Mouse (Mus musculus) gastrocnemius, adult 2 months (tissue): ENCODE results near the gene B4galt5. TPM values are rescaled to one million over a fixed set of nuclear protein-coding genes. Genes with fewer than 3 reads are reported as not detected.

Experiments used
- DNase-seq: peaks from one replicate; pipeline ENCODE4 v3.0.0; 2022
- H3K27ac ChIP-seq: fragments of 200-600 bp; 2 replicates; pipeline ENCODE4 v1.8.1; 2022; ENCODE audit warnings: mild to moderate bottlenecking
- H3K4me3 ChIP-seq: fragments of 200-600 bp; 2 replicates; pipeline ENCODE4 v1.8.1; 2022; ENCODE audit warnings: mild to moderate bottlenecking, moderate library complexity
- CTCF ChIP-seq: fragments of 200-600 bp; IDR thresholded peaks from 2 replicates; pipeline ENCODE4 v1.8.1; 2022; ENCODE audit warnings: antibody characterized with exemption, mild to moderate bottlenecking, moderate library complexity
- intact Hi-C: fragments of 180-260 bp; cut with DNase I; formaldehyde crosslinking; loops from one replicate; pipeline ENCODE4 v1.15.1; 2025
- total RNA-seq, 2 experiments: library from RNA; stranded (reverse); gene quantifications; 2 replicates each; pipeline ENCODE4 v1.2.3; 2021

B4galt5 gene
- total RNA-seq, 2 experiments from 2014 or later = 7.8 to 10.6 TPM

GRCm38 (mm10) chr2:167321372-167321771 lies 27.6 kb downstream of the B4galt5 start:
- no peak overlapping the region for H3K27ac ChIP-seq
- TF ChIP-seq CTCF = no peak
- intact Hi-C loops = no loop called here

DNA sequence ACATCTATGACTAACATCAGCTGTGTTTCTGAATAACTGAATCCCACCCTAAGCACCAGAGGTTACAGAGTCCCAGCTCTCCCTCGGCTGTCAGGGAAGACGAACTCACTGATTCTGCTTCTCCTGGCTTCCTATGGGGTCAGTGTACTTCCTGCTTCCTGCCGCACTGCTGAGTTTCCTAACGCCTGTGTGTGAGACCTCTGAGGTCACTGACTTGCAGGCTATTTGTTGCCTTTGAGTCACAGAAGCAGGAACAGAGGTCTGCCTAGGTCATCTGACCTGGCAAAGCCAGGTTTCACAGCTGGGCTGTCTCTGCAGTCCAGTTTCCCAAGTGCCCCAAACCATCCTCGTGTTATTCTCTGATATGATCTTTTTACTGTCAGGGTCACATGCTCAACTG lies 30.0 kb downstream of the B4galt5 start:
- intact Hi-C loops = no loop called here
- peak overlapping the region; percentile 48 for H3K4me3 ChIP-seq

More at GRCm38 (mm10) chr2:167321372-167321771, 27.6 kb downstream of the B4galt5 start:
- no peak for DNase-seq
- no peak overlapping the region for H3K4me3 ChIP-seq

DNA sequence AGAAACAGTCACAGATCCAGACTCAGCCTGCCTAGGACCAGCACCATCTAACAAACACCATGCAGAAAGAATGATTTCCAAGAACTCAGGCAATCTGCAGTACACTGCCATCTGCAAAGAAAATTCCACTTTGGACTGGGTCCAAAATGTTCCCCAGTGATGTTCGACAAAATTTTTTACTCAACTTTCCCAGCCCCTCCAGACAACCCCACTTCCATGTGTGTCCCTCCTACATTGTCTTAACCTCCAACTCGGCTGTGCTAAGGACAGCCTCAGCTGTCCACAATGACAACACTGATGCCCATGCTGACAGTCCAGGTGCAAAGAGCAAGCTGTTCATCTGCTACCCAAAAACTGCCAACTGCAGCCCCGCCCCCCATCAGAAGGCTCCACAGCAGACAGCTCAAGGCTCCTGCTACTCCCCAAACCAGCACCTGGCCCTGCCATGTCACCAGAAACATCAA lies 32.2 kb downstream of the B4galt5 start:
- no peak for TF ChIP-seq CTCF
- Histone ChIP-seq H3K27ac (no peak overlapping the region), H3K4me3 (no peak overlapping the region)
- no peak for DNase-seq
- intact Hi-C loops = no loop called here

More for the DNA sequence above, 30.0 kb downstream of the B4galt5 start:
- H3K27ac ChIP-seq = peak overlapping the region; percentile 66
- no peak for TF ChIP-seq CTCF
- DNase-seq = peak; percentile 59

GRCm38 (mm10) chr2:167314491-167314890 lies 34.5 kb downstream of the B4galt5 start:
- no peak for DNase-seq
- no peak for TF ChIP-seq CTCF
- intact Hi-C loops = loop anchor here (5.0 kb wide), 1 partner anchor 33 kb away; the partner anchor contains the start of gene B4galt5
- no peak overlapping the region for H3K4me3 ChIP-seq
- H3K27ac ChIP-seq = peak overlapping the region; percentile 24; the same call in 1 of the 2 replicates

DNA sequence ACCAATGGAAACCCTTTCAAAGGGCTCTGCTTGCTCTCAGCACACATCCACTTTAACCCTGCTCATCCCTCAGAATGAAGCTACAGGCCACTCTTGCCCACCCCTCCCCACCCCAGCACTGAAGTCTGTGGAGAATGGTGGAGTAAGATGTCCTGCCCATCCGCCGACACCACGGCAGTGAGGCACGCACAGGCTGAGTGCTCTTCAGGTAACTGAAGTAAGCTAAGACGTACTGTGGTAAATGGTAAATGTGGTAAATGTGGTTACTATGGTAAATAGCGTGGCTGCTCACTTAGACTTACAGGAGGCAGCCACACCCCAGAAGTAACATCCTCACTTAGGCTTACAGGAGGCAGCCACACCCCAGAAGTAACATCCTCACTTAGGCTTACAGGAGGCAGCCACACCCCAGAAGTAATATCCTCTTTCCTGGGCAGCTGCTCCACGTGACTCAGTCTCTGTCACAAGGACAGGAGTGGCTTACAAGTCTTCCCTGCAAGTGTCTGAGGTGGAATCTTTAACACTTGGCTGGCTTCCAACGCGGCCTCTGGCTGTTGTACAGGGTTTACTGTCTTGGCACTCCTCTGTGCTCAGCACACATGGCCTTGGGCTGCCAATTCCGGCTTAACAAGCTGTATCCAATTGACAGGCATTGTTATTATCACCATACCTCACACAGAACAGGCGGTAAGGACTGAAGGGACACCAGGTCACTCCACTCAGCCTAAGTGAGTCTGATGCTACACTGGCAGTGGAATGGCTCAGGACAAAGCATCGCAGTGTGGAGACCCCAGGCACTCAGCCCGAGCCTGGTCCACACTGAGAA lies 35.3 kb downstream of the B4galt5 start:
- DNase-seq = peak; percentile 73
- Histone ChIP-seq H3K27ac (peak overlapping the region; percentile 24; the same call in 1 of the 2 replicates), H3K4me3 (no peak overlapping the region)
- no peak for TF ChIP-seq CTCF
- intact Hi-C loops = loop anchor here (5.0 kb wide), 1 partner anchor 34 kb away; the partner anchor contains the start of gene B4galt5

DNA sequence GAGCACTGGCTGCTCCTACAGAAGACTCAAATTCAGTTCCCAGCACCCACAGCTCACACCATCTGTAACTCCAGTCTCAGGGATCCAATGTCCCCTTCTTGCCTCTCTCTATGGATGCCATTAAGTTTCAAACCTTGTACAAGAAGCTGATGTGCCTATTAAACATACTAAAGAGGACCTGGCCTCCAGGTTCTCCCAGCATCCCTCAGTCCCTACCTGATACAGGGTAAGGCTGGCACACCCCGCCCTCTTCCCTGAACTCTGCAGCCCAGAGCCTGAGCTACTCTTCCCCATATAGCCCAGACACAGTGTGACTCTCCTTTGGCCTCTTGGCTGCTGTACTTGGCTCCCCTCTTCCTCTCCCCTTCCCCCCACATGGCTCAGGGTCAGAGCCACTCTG lies 38.9 kb downstream of the B4galt5 start:
- H3K27ac ChIP-seq = no peak overlapping the region
- no peak for TF ChIP-seq CTCF
- DNase-seq = peak; percentile 12
- intact Hi-C loops = loop anchor here (5.0 kb wide), 1 partner anchor 37 kb away; the partner anchor contains the start of gene B4galt5
- no peak overlapping the region for H3K4me3 ChIP-seq

DNA sequence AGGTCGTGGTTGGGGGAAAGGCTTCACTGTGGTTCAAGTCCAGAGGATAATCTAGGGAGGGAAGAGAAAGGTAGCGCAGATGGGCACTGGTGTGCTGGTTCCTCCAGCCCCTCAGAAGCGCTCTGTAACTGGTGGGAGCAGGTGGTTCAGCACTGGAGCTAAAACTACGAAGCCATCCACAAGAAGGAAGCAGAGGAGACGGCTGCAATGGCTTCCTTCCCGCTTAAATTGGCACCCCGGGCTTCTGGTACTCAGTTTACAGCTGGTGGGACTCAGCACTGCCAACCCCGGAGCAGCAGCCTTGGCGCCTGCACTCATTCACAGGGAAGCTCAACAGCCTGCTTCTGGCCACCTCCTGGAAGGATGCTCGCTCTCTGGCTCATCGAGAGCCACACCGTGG lies 39.7 kb downstream of the B4galt5 start:
- peak overlapping the region; percentile 40; the same call in 1 of the 2 replicates for H3K27ac ChIP-seq
- TF ChIP-seq CTCF = no peak
- DNase-seq = peak; percentile 82
- intact Hi-C loops = no loop called here
- H3K4me3 ChIP-seq = no peak overlapping the region

GRCm38 (mm10) chr2:167307716-167308115 lies 41.3 kb downstream of the B4galt5 start:
- intact Hi-C loops = no loop called here
- DNase-seq = peak; percentile 15
- peak overlapping the region; percentile 32 for H3K4me3 ChIP-seq
- H3K27ac ChIP-seq = 0 out of 2 replicates have a peak overlapping the region, but pooled peaks have one; percentile 9
- TF ChIP-seq CTCF = no peak

GRCm38 (mm10) chr2:167306626-167307541 lies 42.1 kb downstream of the B4galt5 start:
- peak overlapping the region; percentile 32 for H3K4me3 ChIP-seq
- DNase-seq = peak; percentile 25
- TF ChIP-seq CTCF = no peak
- peak overlapping the region; percentile 9; the same call in 1 of the 2 replicates for H3K27ac ChIP-seq
- intact Hi-C loops = no loop called here

DNA sequence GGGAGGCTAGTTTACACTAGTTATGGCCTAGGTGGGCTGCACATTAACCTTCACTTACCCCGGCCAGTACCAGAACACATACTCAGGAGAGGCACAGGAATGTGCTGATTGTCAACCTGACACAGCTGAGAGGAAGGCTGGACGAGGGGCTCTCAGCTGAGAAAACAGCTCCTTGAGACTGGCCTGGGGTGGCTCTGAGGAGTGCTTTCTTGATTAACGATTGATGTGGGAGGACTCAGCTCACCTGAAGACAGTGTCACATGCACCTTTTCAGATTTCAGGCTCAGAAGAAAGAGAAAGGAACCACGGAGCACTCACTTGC lies 42.7 kb downstream of the B4galt5 start:
- intact Hi-C loops = no loop called here
- no peak for TF ChIP-seq CTCF

GRCm38 (mm10) chr2:167305382-167306272 lies 43.4 kb downstream of the B4galt5 start:
- peak; percentile 11 for DNase-seq
- H3K27ac ChIP-seq = no peak overlapping the region
- H3K4me3 ChIP-seq = no peak overlapping the region
- intact Hi-C loops = no loop called here
- TF ChIP-seq CTCF = no peak

More for the DNA sequence above, 42.7 kb downstream of the B4galt5 start:
- Histone ChIP-seq H3K4me3 (no peak overlapping the region), H3K27ac (no peak overlapping the region)
- peak; percentile 6 for DNase-seq
